Mouse (Mus musculus) MEL (cell line): Measurements from ENCODE around the gene Ptrh2. TPM values are rescaled to one million over a fixed set of nuclear protein-coding genes. Genes with fewer than 3 reads are reported as not detected.
A peak's percentile ranks its signal among the peaks of the same experiment; 100 is the strongest.

ENCODE experiments used
- DNase-seq: peaks from one replicate; pipeline ENCODE4 v3.0.0; 2011; ENCODE audit warnings: low read depth, low spot score
- H3K27ac ChIP-seq: 2 replicates; pipeline ENCODE4 v1.5.1; 2012; ENCODE audit warnings: low read depth, mild to moderate bottlenecking, control low read depth, low read length, moderate library complexity; ENCODE audit not compliant: control insufficient read depth
- H3K27me3 ChIP-seq, 2 experiments: fragments of 150-350 bp in 1 of 2; sonication (generic) in 1 of 2; 2 replicates each; pipeline ENCODE4 v1.6.1; 2012; ENCODE audit warnings: low read length in 2 of 2, mild to moderate bottlenecking in 2 of 2, improper control_type of control experiment in 1 of 2, moderate library complexity in 1 of 2; ENCODE audit not compliant: insufficient read depth in 2 of 2, control insufficient read depth in 1 of 2
- H3K36me3 ChIP-seq, 2 experiments: 2 replicates each; pipeline ENCODE4 v1.6.1; 2012 to 2014; ENCODE audit warnings: low read length in 2 of 2, improper control_type of control experiment in 1 of 2, inconsistent platforms in 1 of 2, mild to moderate bottlenecking in 1 of 2; ENCODE audit not compliant: insufficient read depth in 2 of 2, control insufficient read depth in 1 of 2
- H3K4me1 ChIP-seq, 2 experiments: fragments of 150-350 bp in 1 of 2; sonication (generic) in 1 of 2; 2 replicates each; pipeline ENCODE4 v1.6.1; 2012; ENCODE audit warnings: low read length in 2 of 2, improper control_type of control experiment in 1 of 2, mild to moderate bottlenecking in 1 of 2; ENCODE audit not compliant: insufficient read depth in 2 of 2, control insufficient read depth in 1 of 2
- H3K4me3 ChIP-seq, 2 experiments: fragments of 150-350 bp in 1 of 2; sonication (generic) in 1 of 2; 2 replicates each; pipeline ENCODE4 v1.5.1; 2012; ENCODE audit warnings: low read depth in 2 of 2, low read length in 2 of 2, mild to moderate bottlenecking in 2 of 2, moderate library complexity in 2 of 2, control low read depth in 1 of 2, improper control_type of control experiment in 1 of 2; ENCODE audit not compliant: control insufficient read depth in 1 of 2, insufficient read depth in 1 of 2
- H3K79me2 ChIP-seq: 2 replicates; pipeline ENCODE4 v1.6.1; 2012; ENCODE audit warnings: mild to moderate bottlenecking, low read length, moderate library complexity; ENCODE audit not compliant: control insufficient read depth, poor library complexity, insufficient read depth
- H3K9ac ChIP-seq: 2 replicates; pipeline ENCODE4 v1.6.1; 2012; ENCODE audit warnings: low read depth, mild to moderate bottlenecking, control low read depth, low read length, moderate library complexity; ENCODE audit not compliant: control insufficient read depth, poor library complexity, severe bottlenecking
- H3K9me3 ChIP-seq: fragments of 150-350 bp; sonication (generic); replicated peaks from 2 replicates; pipeline ENCODE4 v1.6.1; 2012; ENCODE audit warnings: mild to moderate bottlenecking, low read length, improper control_type of control experiment, moderate library complexity; ENCODE audit not compliant: insufficient read depth
- CHD1 ChIP-seq: IDR thresholded peaks from 2 replicates; pipeline ENCODE4 v1.6.1; 2012; ENCODE audit warnings: low read depth, mild to moderate bottlenecking, inconsistent platforms, low read length, improper control_type of control experiment
- ELF1 ChIP-seq: IDR thresholded peaks from 2 replicates; pipeline ENCODE4 v1.6.1; 2014; ENCODE audit warnings: low read depth, mild to moderate bottlenecking, inconsistent platforms, low read length, improper control_type of control experiment, moderate library complexity
- EP300 ChIP-seq, 2 experiments: IDR thresholded peaks; 2 replicates each; pipeline ENCODE4 v1.6.1; 2011; ENCODE audit warnings: improper control_type of control experiment in 2 of 2, low read length in 2 of 2, low read depth in 1 of 2, mild to moderate bottlenecking in 1 of 2
- ETS1 ChIP-seq: IDR thresholded peaks from 2 replicates; pipeline ENCODE4 v1.6.1; 2012; ENCODE audit warnings: low read depth, mild to moderate bottlenecking, inconsistent platforms, low read length, improper control_type of control experiment, moderate library complexity
- GATA1 ChIP-seq: IDR thresholded peaks from 2 replicates; pipeline ENCODE4 v1.6.1; 2011; ENCODE audit warnings: low read depth, low read length, improper control_type of control experiment
- HCFC1 ChIP-seq: IDR thresholded peaks from 2 replicates; pipeline ENCODE4 v1.6.1; 2012; ENCODE audit warnings: low read depth, mild to moderate bottlenecking, inconsistent platforms, low read length, improper control_type of control experiment, moderate library complexity
- MAFK ChIP-seq: IDR thresholded peaks from 2 replicates; pipeline ENCODE4 v1.6.1; 2011; ENCODE audit warnings: low read depth, mild to moderate bottlenecking, low read length, improper control_type of control experiment, borderline replicate concordance
- MXI1 ChIP-seq: IDR thresholded peaks from 2 replicates; pipeline ENCODE4 v1.6.1; 2011; ENCODE audit warnings: mild to moderate bottlenecking, low read depth, low read length, improper control_type of control experiment
- SIN3A ChIP-seq: IDR thresholded peaks from 2 replicates; pipeline ENCODE4 v1.6.1; 2012; ENCODE audit warnings: low read length, improper control_type of control experiment, inconsistent platforms
- SMC3 ChIP-seq: IDR thresholded peaks from 2 replicates; pipeline ENCODE4 v1.6.1; 2011; ENCODE audit warnings: low read depth, low read length, improper control_type of control experiment
- TAL1 ChIP-seq: IDR thresholded peaks from 2 replicates; pipeline ENCODE4 v1.6.1; 2012; ENCODE audit warnings: mild to moderate bottlenecking, inconsistent platforms, low read length, moderate library complexity, mixed read lengths
- TCF12 ChIP-seq: IDR thresholded peaks from 2 replicates; pipeline ENCODE4 v1.6.1; 2014; ENCODE audit warnings: low read depth, mild to moderate bottlenecking, inconsistent platforms, low read length, improper control_type of control experiment, moderate library complexity
- ZKSCAN1 ChIP-seq: IDR thresholded peaks from 2 replicates; pipeline ENCODE4 v1.6.1; 2012; ENCODE audit warnings: low read depth, mild to moderate bottlenecking, inconsistent platforms, low read length, improper control_type of control experiment, moderate library complexity
- ZMIZ1 ChIP-seq: IDR thresholded peaks from 2 replicates; pipeline ENCODE4 v1.6.1; 2012; ENCODE audit warnings: low read depth, mild to moderate bottlenecking, inconsistent platforms, low read length, improper control_type of control experiment, moderate library complexity
- ZNF384 ChIP-seq: IDR thresholded peaks from 2 replicates; pipeline ENCODE4 v1.6.1; 2012; ENCODE audit warnings: low read depth, mild to moderate bottlenecking, inconsistent platforms, low read length, improper control_type of control experiment
- polyA plus RNA-seq, 2 experiments: library from polyadenylated mRNA; stranded (reverse) in 1 of 2; unstranded in 1 of 2; fragments of >175 nt in 1 of 2; fragments of >200 nt in 1 of 2; gene quantifications; 2 replicates each; pipeline versions ENCODE4 v1.2.1 to v1.2.4; 2012; ENCODE audit warnings: low replicate concordance in 2 of 2, low read depth in 1 of 2; ENCODE audit not compliant: insufficient read length in 2 of 2, insufficient read depth in 1 of 2, missing spikeins in 1 of 2
- total RNA-seq: library from RNA; depleted of rRNA; stranded (reverse); fragments of 300-350 nt; gene quantifications from 2 replicates; pipeline ENCODE4 v1.2.3, GENCODE M21; 2012

Ptrh2 gene
- total and polyA plus RNA-seq, 3 experiments: 30.0 to 40.3 TPM; not detected in 1

GRCm38 (mm10) chr11:86662986-86663895 is 20.5 kb upstream of the Ptrh2 start (continued):
- TF ChIP-seq ZMIZ1 (no peak), TCF12 (peak; percentile 84), HCFC1 (no peak)

- peak overlapping the region; percentile 25; the same call in 1 of the 2 replicates for H3K27ac ChIP-seq
- 0 out of 2 replicates have a peak, but pooled peaks have one; percentile 4 for TF ChIP-seq MXI1
- peak; percentile 26 to 37; a peak in 3 of 4 replicates for TF ChIP-seq EP300 (IDR thresholded peaks at IDR 0.05; ENCODE audit: low read depth in 1 of 2, low read length in 2 of 2)
- no peak for TF ChIP-seq ZMIZ1
- TF ChIP-seq TAL1: peak; percentile 30
- peak; percentile 73; the same call in 1 of the 2 replicates for TF ChIP-seq TCF12
- TF ChIP-seq, all 39 proteins: peak for 4
- no peak overlapping the region for H3K9ac ChIP-seq
- peaks cover 6% of the 10 kb centered on the region for H3K79me2 ChIP-seq
- no peak overlapping the region for H3K4me3 ChIP-seq
- H3K4me1 ChIP-seq: peaks cover 32 to 44% of the 10 kb centered on the region in 2 experiments
- DNase-seq: no peak
- no peaks in the 10 kb centered on the region for H3K27me3 ChIP-seq
- H3K36me3 ChIP-seq: peaks cover 29 to 52% of the 10 kb centered on the region in 2 experiments
- no peaks in the 10 kb centered on the region for H3K9me3 ChIP-seq
Observed at GRCm38 (mm10) chr11:86663977-86664376, 19.8 kb upstream of the Ptrh2 start.

- no peak for TF ChIP-seq MAFK
- no peak for TF ChIP-seq TCF12
- TF ChIP-seq CHD1: no peak
Observed at GRCm38 (mm10) chr11:86664406-86664805, 19.4 kb upstream of the Ptrh2 start.

GRCm38 (mm10) chr11:86667553-86667952 is 16.2 kb upstream of the Ptrh2 start:
- no peaks in the 10 kb centered on the region for H3K9me3 ChIP-seq
- DNase-seq: peak; percentile 74
- H3K4me3 ChIP-seq: no peak overlapping the region
- H3K4me1 ChIP-seq: peaks cover 42 to 58% of the 10 kb centered on the region in 2 experiments
- H3K9ac ChIP-seq: 0 out of 2 replicates have a peak overlapping the region, but pooled peaks have one; percentile 20
- H3K27me3 ChIP-seq: no peaks in the 10 kb centered on the region
- TF ChIP-seq SIN3A: peak; percentile 36; the same call in 1 of the 2 replicates
- TF ChIP-seq GATA1: peak; percentile 86
- TF ChIP-seq TCF12: peak; percentile 20; the same call in 1 of the 2 replicates
- peak; percentile 69 for TF ChIP-seq ETS1
- TF ChIP-seq ZKSCAN1: no peak
- no peak for TF ChIP-seq ELF1
- TF ChIP-seq ZNF384: 0 out of 2 replicates have a peak, but pooled peaks have one; percentile 10
- peak; percentile 73 to 76 for TF ChIP-seq EP300 (IDR thresholded peaks at IDR 0.05; ENCODE audit: low read depth in 1 of 2, low read length in 2 of 2)
- TF ChIP-seq MXI1: no peak
- no peak for TF ChIP-seq SMC3
- TF ChIP-seq TAL1: peak; percentile 47
- TF ChIP-seq, all 39 proteins: peak for 7
- Histone ChIP-seq H3K36me3 (peaks cover 15 to 75% of the 10 kb centered on the region in 2 experiments), H3K27ac (peak overlapping the region; percentile 69), H3K79me2 (peaks cover 15% of the 10 kb centered on the region)

More at GRCm38 (mm10) chr11:86664406-86664805, 19.4 kb upstream of the Ptrh2 start:
- Histone ChIP-seq H3K36me3 (peaks cover 25 to 55% of the 10 kb centered on the region in 2 experiments), H3K4me1 (peaks cover 36 to 44% of the 10 kb centered on the region in 2 experiments), H3K4me3 (no peak overlapping the region), H3K9ac (no peak overlapping the region), H3K79me2 (peaks cover 10% of the 10 kb centered on the region), H3K27me3 (no peaks in the 10 kb centered on the region), H3K9me3 (no peaks in the 10 kb centered on the region), H3K27ac (peak overlapping the region; percentile 25; the same call in 1 of the 2 replicates)
- no peak for DNase-seq
